Mouse (Mus musculus): Measurements from ENCODE around the gene Pvalb. TPM values are rescaled to one million over a fixed set of nuclear protein-coding genes. Genes with fewer than 3 reads are reported as not detected.

Gene Pvalb
- polyA plus RNA-seq, 1 experiment from 2014 or later: not detected

DNA sequence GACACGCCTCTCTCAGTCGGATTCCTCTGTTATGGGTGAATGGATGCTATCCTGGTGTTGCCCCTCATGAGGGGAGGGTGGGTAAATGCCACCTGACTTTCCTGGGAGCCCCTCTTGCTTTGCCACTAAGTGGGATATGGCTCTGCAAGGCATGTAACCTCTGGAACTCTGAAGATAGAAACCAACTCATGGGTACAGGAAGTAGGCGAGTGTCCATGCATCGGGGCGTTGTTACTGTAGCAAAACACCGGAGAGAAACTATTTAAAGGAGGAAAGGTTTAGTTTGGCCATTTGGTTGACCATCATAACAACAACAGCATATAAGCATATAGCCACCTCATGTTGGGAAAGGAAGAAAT lies 31.3 kb downstream of the Pvalb start:
- ATAC-seq: no peak
- H3K4me1 ChIP-seq (replicated peaks; ENCODE audit: control insufficient read depth, insufficient read depth, low read length): peaks cover 8% of the 10 kb centered on the region; the same call in 1 of the 2 replicates
- H3K36me3 ChIP-seq (ENCODE audit: control insufficient read depth, insufficient read depth): no peaks in the 10 kb centered on the region
- H3K9me3 ChIP-seq (ENCODE audit: control insufficient read depth): no peaks in the 10 kb centered on the region
- TF ChIP-seq CTCF (IDR thresholded peaks at IDR 0.05; ENCODE audit: low read depth): no peak
- 76% methylated on average over 6 of the region's 6 CpGs for WGBS
- peak overlapping the region; percentile 79 for H3K4me2 ChIP-seq (replicated peaks; ENCODE audit: low read depth)
- no peak overlapping the region for H3K9ac ChIP-seq (ENCODE audit: low read depth, low read length)
- no peaks in the 10 kb centered on the region for H3K27me3 ChIP-seq (replicated peaks; ENCODE audit: control insufficient read depth, insufficient read depth, low read length)
- no peak overlapping the region for H3K27ac ChIP-seq (ENCODE audit: low read depth, low read length)
- H3K4me3 ChIP-seq (ENCODE audit: low read depth, low read length): peak overlapping the region; percentile 59

DNA sequence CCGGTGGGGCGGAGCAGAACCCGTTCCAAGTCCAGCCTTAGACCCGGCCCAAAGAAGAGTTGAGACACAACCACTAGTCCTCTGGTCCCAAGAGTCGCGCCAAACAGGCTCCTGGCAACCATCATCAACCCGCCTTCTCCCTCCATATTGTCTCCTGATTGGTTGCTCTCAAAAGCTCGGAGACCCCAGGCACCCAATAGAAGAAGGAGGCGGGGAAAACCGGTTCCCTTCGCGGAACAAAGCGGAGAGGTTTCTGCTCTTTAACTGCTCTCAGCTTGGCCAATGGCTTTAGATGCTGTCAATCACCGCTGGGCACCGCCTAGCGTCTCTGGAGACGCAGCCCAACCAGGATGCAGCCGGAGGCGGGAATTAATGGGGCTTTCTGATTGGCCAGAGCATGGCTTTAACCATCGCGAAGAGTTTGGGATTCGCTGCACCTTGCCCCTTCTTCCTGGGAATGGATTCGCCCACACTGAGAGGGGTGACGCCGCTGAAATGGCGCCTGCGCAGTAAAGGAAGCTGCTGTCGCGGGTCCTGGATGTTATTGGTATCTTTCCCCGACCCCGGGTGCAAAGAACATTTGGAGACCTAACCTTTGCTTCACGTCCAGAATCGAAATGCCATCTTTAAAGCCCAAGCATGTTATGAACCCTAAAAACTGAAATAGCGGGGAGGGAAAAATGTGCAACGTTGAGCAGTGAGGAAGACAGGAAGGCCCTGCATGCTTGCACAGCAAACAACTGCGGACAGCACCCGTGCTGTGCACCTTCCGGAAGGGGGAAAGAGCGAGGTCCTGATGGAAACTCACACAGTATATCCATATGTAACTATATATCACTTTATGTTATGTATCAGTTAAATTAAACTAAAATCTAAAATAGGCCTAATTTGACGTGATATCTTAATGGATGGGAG lies 32.0 kb downstream of the Pvalb start, which contains the start of gene Ift27:
Gene Ift27 (minus strand): TSS at position 136 of the 915 bp plus-strand sequence.
- H3K36me3 ChIP-seq (ENCODE audit: control insufficient read depth, insufficient read depth): no peaks in the 10 kb centered on the region
- H3K27ac ChIP-seq (ENCODE audit: low read depth, low read length): no peak within 1 kb of the TSS
- no peaks in the 10 kb centered on the region for H3K27me3 ChIP-seq (replicated peaks; ENCODE audit: control insufficient read depth, insufficient read depth, low read length)
- whole genome bisulfite sequencing: under 1% methylated on average over 40 of the region's 40 CpGs
- peaks cover 8% of the 10 kb centered on the region; the same call in 1 of the 2 replicates for H3K4me1 ChIP-seq (replicated peaks; ENCODE audit: control insufficient read depth, insufficient read depth, low read length)
- peak; percentile 99 for ATAC-seq
- H3K4me3 ChIP-seq (ENCODE audit: low read depth, low read length): peak within 1 kb of the TSS; percentile 59
- H3K4me2 ChIP-seq (replicated peaks; ENCODE audit: low read depth): peak within 1 kb of the TSS; percentile 79
- TF ChIP-seq CTCF (IDR thresholded peaks at IDR 0.05; ENCODE audit: low read depth): peak; percentile 7; the same call in 1 of the 2 replicates
- no peaks in the 10 kb centered on the region for H3K9me3 ChIP-seq (ENCODE audit: control insufficient read depth)
- H3K9ac ChIP-seq (ENCODE audit: low read depth, low read length): peak within 1 kb of the TSS; percentile 45

DNA sequence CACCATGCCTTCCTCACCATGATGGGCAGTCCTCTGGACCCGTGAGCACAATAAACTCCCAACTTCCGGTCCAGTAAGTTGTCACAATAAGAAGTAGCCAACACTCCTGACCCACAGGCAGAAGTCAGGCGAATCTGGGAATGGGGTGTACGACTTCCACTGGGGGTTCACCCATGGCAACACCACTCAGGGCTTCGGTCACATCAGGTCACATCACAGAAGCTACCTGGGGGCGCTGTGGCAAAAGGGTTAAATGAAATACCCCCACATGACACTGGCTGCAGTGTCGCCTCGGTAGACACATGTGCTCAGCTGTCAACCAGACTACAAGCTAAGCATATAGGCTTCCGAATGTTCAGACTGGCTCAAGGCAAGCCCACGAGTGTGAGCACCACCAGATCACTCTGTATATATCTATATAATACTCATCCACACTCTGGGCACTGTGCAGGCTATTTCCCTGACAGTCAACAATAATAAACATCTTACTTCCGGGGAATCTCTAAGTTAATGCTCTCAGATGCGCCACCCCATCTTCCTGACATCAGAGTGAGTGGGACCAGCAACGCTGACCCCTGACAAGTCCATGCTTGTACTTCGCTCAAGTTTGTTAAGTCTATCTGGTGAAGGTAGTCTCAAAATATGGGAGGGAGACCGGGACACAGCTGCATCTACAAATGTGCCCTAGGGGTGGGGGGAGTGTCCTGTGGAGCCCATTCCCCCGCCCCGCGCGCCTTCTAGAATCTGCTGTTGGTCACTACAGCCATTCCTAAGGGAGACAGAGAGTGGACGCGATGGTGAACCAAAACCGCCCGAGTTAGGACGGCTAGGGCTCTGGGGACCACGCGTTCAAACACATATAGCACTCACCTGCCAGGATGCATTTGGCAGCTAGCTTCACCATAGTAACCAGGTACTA lies 33.0 kb downstream of the Pvalb start:
- Histone ChIP-seq H3K27ac (ENCODE audit: low read depth, low read length) (no peak overlapping the region), H3K9me3 (ENCODE audit: control insufficient read depth) (no peaks in the 10 kb centered on the region)
- 24% methylated on average over 26 of the region's 26 CpGs for WGBS

DNA sequence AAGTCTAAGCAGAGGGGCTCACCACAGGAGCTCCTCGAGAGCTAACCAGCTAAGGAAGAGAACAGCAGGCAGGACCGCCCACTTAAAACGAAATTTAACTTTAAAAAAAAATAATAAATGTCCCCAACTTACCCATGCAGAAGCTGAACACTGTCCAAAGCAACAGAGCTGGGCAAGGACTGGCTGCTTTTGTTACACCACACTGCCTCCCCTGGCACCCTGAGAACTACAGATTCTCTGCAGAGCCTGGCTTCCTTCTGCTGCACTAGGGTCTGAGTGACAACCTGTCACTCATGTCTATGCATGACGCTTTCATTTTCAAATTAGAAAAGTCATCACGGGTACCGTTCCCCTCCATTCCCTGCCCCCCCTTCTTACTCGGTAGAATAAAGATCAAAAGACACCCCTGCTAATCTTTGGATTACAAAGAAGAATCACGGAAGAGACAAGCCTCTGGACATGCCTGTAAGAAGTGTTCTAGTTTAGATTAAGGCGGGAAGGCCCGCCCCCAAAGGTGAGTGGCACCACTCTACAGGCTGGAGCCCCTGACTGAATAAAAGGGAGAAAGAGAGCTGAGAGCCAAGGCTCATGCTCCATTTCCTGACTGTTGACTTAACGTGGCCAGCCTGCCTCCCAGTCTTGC lies 33.8 kb downstream of the Pvalb start:
- WGBS: 76% methylated on average over 11 of the region's 11 CpGs
- 0 out of 2 replicates have a peak overlapping the region, but pooled peaks have one; percentile 45 for H3K9ac ChIP-seq (ENCODE audit: low read depth, low read length)
- no peak overlapping the region for H3K4me3 ChIP-seq (ENCODE audit: low read depth, low read length)
- no peak overlapping the region for H3K27ac ChIP-seq (ENCODE audit: low read depth, low read length)
- no peak overlapping the region for H3K4me2 ChIP-seq (replicated peaks; ENCODE audit: low read depth)
- peaks cover 8% of the 10 kb centered on the region; the same call in 1 of the 2 replicates for H3K4me1 ChIP-seq (replicated peaks; ENCODE audit: control insufficient read depth, insufficient read depth, low read length)
- ATAC-seq: no peak
- H3K27me3 ChIP-seq (replicated peaks; ENCODE audit: control insufficient read depth, insufficient read depth, low read length): no peaks in the 10 kb centered on the region
- no peaks in the 10 kb centered on the region for H3K9me3 ChIP-seq (ENCODE audit: control insufficient read depth)
- TF ChIP-seq CTCF (IDR thresholded peaks at IDR 0.05; ENCODE audit: low read depth): no peak
- H3K36me3 ChIP-seq (ENCODE audit: control insufficient read depth, insufficient read depth): no peaks in the 10 kb centered on the region

More for the DNA sequence above, 33.0 kb downstream of the Pvalb start:
- H3K27me3 ChIP-seq (replicated peaks; ENCODE audit: control insufficient read depth, insufficient read depth, low read length): no peaks in the 10 kb centered on the region
- peaks cover 8% of the 10 kb centered on the region; the same call in 1 of the 2 replicates for H3K4me1 ChIP-seq (replicated peaks; ENCODE audit: control insufficient read depth, insufficient read depth, low read length)
- H3K9ac ChIP-seq (ENCODE audit: low read depth, low read length): peak overlapping the region; percentile 45
- peak overlapping the region; percentile 79 for H3K4me2 ChIP-seq (replicated peaks; ENCODE audit: low read depth)
- no peak for TF ChIP-seq CTCF (IDR thresholded peaks at IDR 0.05; ENCODE audit: low read depth)
- ATAC-seq: no peak
- H3K36me3 ChIP-seq (ENCODE audit: control insufficient read depth, insufficient read depth): no peaks in the 10 kb centered on the region
- peak overlapping the region; percentile 59 for H3K4me3 ChIP-seq (ENCODE audit: low read depth, low read length)

DNA sequence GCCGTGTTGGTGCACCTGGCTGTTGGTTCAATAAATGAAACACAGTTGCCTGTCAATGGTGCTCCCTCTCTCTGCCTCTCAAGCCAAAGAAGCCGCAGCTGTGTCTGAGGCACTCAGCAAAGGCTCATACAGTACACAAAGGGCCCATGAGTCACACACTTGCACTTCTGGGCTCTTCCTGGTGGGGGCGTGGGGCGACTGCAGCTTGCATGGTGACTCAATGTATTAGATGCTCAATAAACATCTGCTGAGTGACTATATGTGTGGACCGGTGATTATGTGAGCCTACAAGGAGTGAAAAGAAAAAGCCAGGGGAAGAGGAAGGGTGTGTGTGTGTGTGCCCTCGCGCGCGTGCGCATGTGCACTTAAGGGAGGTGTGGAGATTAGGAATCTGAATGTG lies 34.5 kb downstream of the Pvalb start:
- H3K36me3 ChIP-seq (ENCODE audit: control insufficient read depth, insufficient read depth): no peaks in the 10 kb centered on the region
- no peaks in the 10 kb centered on the region for H3K27me3 ChIP-seq (replicated peaks; ENCODE audit: control insufficient read depth, insufficient read depth, low read length)
- no peak overlapping the region for H3K4me3 ChIP-seq (ENCODE audit: low read depth, low read length)
- H3K27ac ChIP-seq (ENCODE audit: low read depth, low read length): no peak overlapping the region
- no peak overlapping the region for H3K9ac ChIP-seq (ENCODE audit: low read depth, low read length)
- ATAC-seq: no peak
- no peak for TF ChIP-seq CTCF (IDR thresholded peaks at IDR 0.05; ENCODE audit: low read depth)
- H3K4me2 ChIP-seq (replicated peaks; ENCODE audit: low read depth): no peak overlapping the region
- 93% methylated on average over 10 of the region's 10 CpGs for WGBS
- H3K9me3 ChIP-seq (ENCODE audit: control insufficient read depth): no peaks in the 10 kb centered on the region
- peaks cover 8% of the 10 kb centered on the region; the same call in 1 of the 2 replicates for H3K4me1 ChIP-seq (replicated peaks; ENCODE audit: control insufficient read depth, insufficient read depth, low read length)
